Comparison of ENCODE assay signal across 37 mouse cellular contexts in the genomic region with DNA sequence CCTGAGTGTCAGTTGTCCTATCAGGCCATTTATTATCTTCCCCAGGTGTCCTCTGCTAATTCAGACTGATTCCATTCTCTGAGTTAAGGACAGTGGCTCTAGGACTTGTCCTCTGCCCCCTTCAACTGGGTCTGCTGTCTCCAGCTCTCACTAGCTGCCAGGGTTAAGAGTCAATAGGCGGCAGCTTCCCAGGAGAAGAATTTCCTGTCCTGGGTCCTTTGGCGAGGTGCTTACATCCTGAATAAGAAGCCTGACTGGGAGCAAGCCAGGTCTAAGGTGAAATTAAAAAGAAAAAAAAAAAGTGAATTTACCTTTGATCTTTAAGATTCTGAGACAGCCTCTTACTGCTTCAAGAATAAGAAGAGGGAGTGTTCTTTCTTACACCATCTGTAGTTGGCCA. TPM values are rescaled to one million over a fixed set of nuclear protein-coding genes. Genes with fewer than 3 reads are reported as not detected.
DNase-seq lines count a peak whose midpoint lies in the region; ATAC-seq and TF ChIP-seq lines count a peak whose summit lies in the region.
"Had no signal": no experiment of that assay in that cellular context is flagged by ENCODE, and none has a peak within 500 bp of the region (broad histone marks: within the 10 kb centered on the region; RNA-seq: fewer than 3 reads in every experiment).

No protein-coding gene starts in this region.

- H3K9ac ChIP-seq in stomach, embryonic 15.5 days: no peak overlapping the region
- H3K9ac ChIP-seq in stomach, postnatal 0 days (ENCODE audit: low read length): no peak overlapping the region
- H3K9ac ChIP-seq in intestine, postnatal 0 days (ENCODE audit: low read depth, low read length): peak overlapping the region; percentile 40
- no peak overlapping the region for H3K9ac ChIP-seq in forebrain, embryonic 16.5 days (replicated peaks; ENCODE audit: low read depth, low read length)
- H3K9ac ChIP-seq: embryonic facial prominence, embryonic 13.5 days; forebrain, embryonic 15.5 days; hindbrain, embryonic 12.5 days; kidney, embryonic 15.5 days; limb, embryonic 13.5 days; liver, embryonic 12.5 days; liver, postnatal 0 days; midbrain, embryonic 13.5 days had no signal

- H3K4me2 ChIP-seq in stomach, embryonic 15.5 days: 0 out of 2 replicates have a peak overlapping the region, but pooled peaks have one; percentile 0
- no peak overlapping the region for H3K4me2 ChIP-seq in stomach, postnatal 0 days (replicated peaks; ENCODE audit: low read depth)
- peak overlapping the region; percentile 66 for H3K4me2 ChIP-seq in intestine, postnatal 0 days (replicated peaks; ENCODE audit: low read depth)
- no peak overlapping the region for H3K4me2 ChIP-seq in forebrain, embryonic 16.5 days (ENCODE audit: low read length)
- H3K4me2 ChIP-seq: embryonic facial prominence, embryonic 13.5 days; forebrain, embryonic 15.5 days; hindbrain, embryonic 12.5 days; kidney, embryonic 15.5 days; limb, embryonic 13.5 days; liver, embryonic 12.5 days; midbrain, embryonic 13.5 days had no signal

- no peaks in the 10 kb centered on the region for H3K27me3 ChIP-seq in stomach, embryonic 15.5 days (replicated peaks)
- H3K27me3 ChIP-seq in stomach, postnatal 0 days (ENCODE audit: control insufficient read depth, insufficient read depth, low read length): no peaks in the 10 kb centered on the region
- no peaks in the 10 kb centered on the region for H3K27me3 ChIP-seq in intestine, postnatal 0 days (replicated peaks; ENCODE audit: control insufficient read depth, insufficient read depth, low read length)
- no peaks in the 10 kb centered on the region for H3K27me3 ChIP-seq in forebrain, embryonic 16.5 days (replicated peaks; ENCODE audit: control insufficient read depth, insufficient read depth, low read length)
- H3K27me3 ChIP-seq: embryonic facial prominence, embryonic 13.5 days; forebrain, embryonic 15.5 days; hindbrain, embryonic 12.5 days; kidney, embryonic 15.5 days; limb, embryonic 13.5 days; midbrain, embryonic 13.5 days had no signal

- ATAC-seq in stomach, embryonic 15.5 days (ENCODE audit: insufficient read depth, low FRiP score, low read depth): no peak
- no peak for ATAC-seq in stomach, postnatal 0 days (ENCODE audit: low FRiP score, low TSS enrichment)
- no peak for ATAC-seq in intestine, postnatal 0 days
- ATAC-seq in forebrain, embryonic 16.5 days: no peak
- ATAC-seq: activated CD4-positive, CD25-positive, alpha-beta regulatory T cell, adult 4 months; forebrain, embryonic 15.5 days; hindbrain, postnatal 0 days; liver, embryonic 12.5 days; liver, postnatal 0 days; midbrain, embryonic 13.5 days had no signal

- no peak for TF ChIP-seq EP300 in stomach, postnatal 0 days (optimal IDR thresholded peaks at IDR 0.05)

- H3K4me3 ChIP-seq in layer of hippocampus, adult 2 months: no peak overlapping the region
- H3K4me3 ChIP-seq in stomach, embryonic 15.5 days (replicated peaks): peak overlapping the region; percentile 20; the same call in 1 of the 2 replicates
- H3K4me3 ChIP-seq in stomach, postnatal 0 days (ENCODE audit: low read depth, low read length): no peak overlapping the region
- peak overlapping the region; percentile 41 for H3K4me3 ChIP-seq in intestine, postnatal 0 days (ENCODE audit: low read depth, low read length)
- no peak overlapping the region for H3K4me3 ChIP-seq in forebrain, embryonic 16.5 days (replicated peaks; ENCODE audit: low read length)
- no peak overlapping the region for H3K4me3 ChIP-seq in left cerebral cortex, adult 2 months
- H3K4me3 ChIP-seq: embryonic facial prominence, embryonic 13.5 days; forebrain, embryonic 10.5 days; forebrain, embryonic 15.5 days; gastrocnemius, adult 2 months; hindbrain, embryonic 12.5 days; kidney, embryonic 15.5 days; limb, embryonic 13.5 days; liver, embryonic 12.5 days; megakaryocyte, embryonic 14.5 days; midbrain, embryonic 13.5 days had no signal

- 0 out of 2 replicates have a peak overlapping the region, but pooled peaks have one; percentile 24 for H3K27ac ChIP-seq in layer of hippocampus, adult 2 months
- no peak overlapping the region for H3K27ac ChIP-seq in stomach, embryonic 15.5 days
- no peak overlapping the region for H3K27ac ChIP-seq in stomach, postnatal 0 days (replicated peaks)
- no peak overlapping the region for H3K27ac ChIP-seq in intestine, postnatal 0 days (ENCODE audit: low read depth, low read length)
- H3K27ac ChIP-seq in forebrain, embryonic 16.5 days (ENCODE audit: low read length): no peak overlapping the region
- H3K27ac ChIP-seq in left cerebral cortex, adult 2 months: no peak overlapping the region
- H3K27ac ChIP-seq: embryonic facial prominence, embryonic 13.5 days; forebrain, embryonic 10.5 days; forebrain, embryonic 15.5 days; gastrocnemius, adult 2 months; hindbrain, embryonic 12.5 days; hindbrain, postnatal 0 days; kidney, embryonic 15.5 days; limb, embryonic 13.5 days; liver, embryonic 12.5 days; midbrain, embryonic 13.5 days had no signal

- TF ChIP-seq CTCF in layer of hippocampus, adult 2 months (conservative IDR thresholded peaks at IDR 0.05): no peak
- TF ChIP-seq CTCF in stomach, postnatal 0 days (IDR thresholded peaks at IDR 0.05; ENCODE audit: low read depth): no peak
- TF ChIP-seq CTCF in intestine, postnatal 0 days (IDR thresholded peaks at IDR 0.05; ENCODE audit: low read depth): no peak
- no peak for TF ChIP-seq CTCF in left cerebral cortex, adult 2 months (IDR thresholded peaks at IDR 0.05)

- no peaks in the 10 kb centered on the region for H3K36me3 ChIP-seq in stomach, embryonic 15.5 days
- H3K36me3 ChIP-seq in stomach, postnatal 0 days (ENCODE audit: control insufficient read depth, insufficient read depth, low read length): no peaks in the 10 kb centered on the region
- 0 out of 2 replicates have a peak, but pooled peaks cover 3% of the 10 kb centered on the region for H3K36me3 ChIP-seq in intestine, postnatal 0 days (ENCODE audit: control insufficient read depth, insufficient read depth)
- no peaks in the 10 kb centered on the region for H3K36me3 ChIP-seq in forebrain, embryonic 16.5 days (ENCODE audit: control insufficient read depth, insufficient read depth)
- H3K36me3 ChIP-seq: embryonic facial prominence, embryonic 13.5 days; forebrain, embryonic 10.5 days; forebrain, embryonic 15.5 days; hindbrain, embryonic 12.5 days; kidney, embryonic 15.5 days; limb, embryonic 13.5 days; liver, embryonic 12.5 days; midbrain, embryonic 13.5 days had no signal

- no peak for DNase-seq in layer of hippocampus, adult 2 months (ENCODE audit: low spot score in 2 of 2)
- no peak for DNase-seq in layer of hippocampus, postnatal 25 days (ENCODE audit: extremely low spot score in 1 of 2, low spot score in 1 of 2)
- DNase-seq in stomach, postnatal 0 days (ENCODE audit: low spot score): no peak
- no peak for DNase-seq in left cerebral cortex, adult 2 months (ENCODE audit: extremely low spot score in 1 of 2, low spot score in 2 of 2)
- DNase-seq: adrenal gland, adult 2 months; adrenal gland, postnatal 36 days; cerebellum, adult 18-20 months; cerebellum, postnatal 10 days; gastrocnemius, adult 2 months; heart, postnatal 14 days; kidney, adult 18-20 months; liver, postnatal 0 days; lung, postnatal 4 days; retina, postnatal 1 day; right cerebral cortex, postnatal 14 days had no signal

- intact Hi-C loops in left cerebral cortex, adult 2 months (cut with DNase I): no loop called here

- 53% methylated on average over 2 of the region's 2 CpGs for WGBS in stomach, embryonic 15.5 days
- 55% methylated on average over 2 of the region's 2 CpGs for WGBS in stomach, postnatal 0 days
- WGBS in intestine, postnatal 0 days: 39% methylated on average over 2 of the region's 2 CpGs
- WGBS in forebrain, embryonic 16.5 days: 83% methylated on average over 2 of the region's 2 CpGs

- 0 out of 2 replicates have a peak, but pooled peaks cover 4% of the 10 kb centered on the region for H3K4me1 ChIP-seq in stomach, embryonic 15.5 days
- H3K4me1 ChIP-seq in stomach, postnatal 0 days (replicated peaks; ENCODE audit: control insufficient read depth, insufficient read depth): no peaks in the 10 kb centered on the region
- H3K4me1 ChIP-seq in intestine, postnatal 0 days (replicated peaks; ENCODE audit: control insufficient read depth, insufficient read depth, low read length): 0 out of 2 replicates have a peak, but pooled peaks cover 5% of the 10 kb centered on the region
- H3K4me1 ChIP-seq in forebrain, embryonic 16.5 days (replicated peaks; ENCODE audit: control insufficient read depth, insufficient read depth, low read length): no peaks in the 10 kb centered on the region
- H3K4me1 ChIP-seq: forebrain, embryonic 15.5 days; midbrain, embryonic 13.5 days had no signal

- no peaks in the 10 kb centered on the region for H3K9me3 ChIP-seq in stomach, embryonic 15.5 days
- no peaks in the 10 kb centered on the region for H3K9me3 ChIP-seq in stomach, postnatal 0 days (ENCODE audit: control insufficient read depth, low read length)
- no peaks in the 10 kb centered on the region for H3K9me3 ChIP-seq in intestine, postnatal 0 days (ENCODE audit: control insufficient read depth)
- H3K9me3 ChIP-seq in forebrain, embryonic 16.5 days (ENCODE audit: control insufficient read depth, low read length): no peaks in the 10 kb centered on the region
- H3K9me3 ChIP-seq: embryonic facial prominence, embryonic 13.5 days; forebrain, embryonic 10.5 days; forebrain, embryonic 15.5 days; hindbrain, embryonic 12.5 days; kidney, embryonic 15.5 days; limb, embryonic 13.5 days; liver, embryonic 12.5 days; megakaryocyte, embryonic 14.5 days; midbrain, embryonic 13.5 days had no signal

RNA-seq across cellular contexts. Expression of gene Nr2e3, which starts 20.8 kb away (rescaled TPM):
- not detected for total RNA-seq in layer of hippocampus, adult 2 months (2021)
- total RNA-seq in layer of hippocampus, postnatal 25 days (2021): not detected
- 1.5 and 2.0 TPM in 2 replicates for polyA plus RNA-seq in stomach, embryonic 15.5 days (2015; fragmentation: Nextera tagmentation; extraction: Ambion mirVana)
- 0.08 TPM in 1 of 2 replicates, not detected in the other for polyA plus RNA-seq in stomach, postnatal 0 days (2015; fragmentation: Nextera tagmentation; extraction: Ambion mirVana)
- 42.0 and 48.5 TPM in 2 replicates for polyA plus RNA-seq in intestine, postnatal 0 days (2015; fragmentation: Nextera tagmentation; extraction: Ambion mirVana)
- polyA plus RNA-seq in forebrain, embryonic 16.5 days (2015; fragmentation: Nextera tagmentation; extraction: Ambion mirVana): not detected in 2 replicates
- not detected for total RNA-seq in left cerebral cortex, adult 2 months (2021)
- total RNA-seq: adrenal gland, adult 2 months; adrenal gland, postnatal 36 days; common myeloid progenitor, adult 5-6 weeks; gastrocnemius, adult 2 months; heart, postnatal 14 days; hindbrain, postnatal 0 days; layer of hippocampus, adult 18-20 months; layer of hippocampus, postnatal 14 days; left cerebral cortex, postnatal 10 days; monocyte, adult 5-6 weeks had no signal
- polyA plus RNA-seq: activated CD4-positive, CD25-positive, alpha-beta regulatory T cell, adult 4 months; adrenal gland, adult 2 months; forebrain, embryonic 10.5 days; forebrain, embryonic 15.5 days; gonadal fat pad, adult 2 months; heart, embryonic 14.5 days; hindbrain, postnatal 0 days; kidney, embryonic 15.5 days; liver, embryonic 12.5 days; liver, postnatal 0 days; midbrain, embryonic 13.5 days; neural tube, embryonic 14.5 days had no signal

Comparison
In these comparisons a context has a peak if more than half of its experiments do, and no peak if none do; other contexts are left out.
1. H3K4me3 ChIP-seq: peak in stomach, embryonic 15.5 days (single experiment) and intestine, postnatal 0 days (single experiment); none in layer of hippocampus, adult 2 months (single experiment), stomach, postnatal 0 days (single experiment), forebrain, embryonic 16.5 days (single experiment) and left cerebral cortex, adult 2 months (single experiment).
2. H3K4me2 ChIP-seq: peak in stomach, embryonic 15.5 days (single experiment) and intestine, postnatal 0 days (single experiment); none in stomach, postnatal 0 days (single experiment) and forebrain, embryonic 16.5 days (single experiment).
3. RNA of gene Nr2e3, which starts 20.8 kb away (polyA plus RNA-seq): 42.0 to 48.5 TPM in intestine, postnatal 0 days; 1.5 to 2.0 TPM in stomach, embryonic 15.5 days, not detected in forebrain, embryonic 16.5 days and 0.08 TPM in stomach, postnatal 0 days; every median in the first group is over 10 times any median in the second.